Mouse (Mus musculus) kidney, postnatal 0 days (tissue): ENCODE results near the gene Hs6st2. TPM values are rescaled to one million over a fixed set of nuclear protein-coding genes. Genes with fewer than 3 reads are reported as not detected.

ENCODE experiments used
- ATAC-seq: fragments of 200-750 bp; cut with Nextera tagmentation; replicated peaks from 2 replicates; pipeline ENCODE4 v1.8.0; 2017; ENCODE audit warnings: low read depth, moderate number of reproducible peaks, moderate TSS enrichment, moderate library complexity; ENCODE audit not compliant: low FRiP score
- DNase-seq: peaks from one replicate; pipeline ENCODE4 v3.0.0-alpha.2; 2016; ENCODE audit warnings: low spot score
- H3K27ac ChIP-seq: fragments of 300-500 bp; sonication (generic); 2 replicates; pipeline ENCODE4 v1.5.1; 2014; ENCODE audit warnings: mild to moderate bottlenecking
- H3K27me3 ChIP-seq: fragments of 300-500 bp; sonication (generic); 2 replicates; pipeline ENCODE4 v1.6.1; 2014; ENCODE audit warnings: low read length, mixed read lengths; ENCODE audit not compliant: insufficient read depth
- H3K36me3 ChIP-seq: fragments of 300-500 bp; sonication (generic); 2 replicates; pipeline ENCODE4 v1.6.1; 2014; ENCODE audit warnings: low read length, mixed read lengths; ENCODE audit not compliant: insufficient read depth
- H3K4me1 ChIP-seq: fragments of 300-500 bp; sonication (generic); replicated peaks from 2 replicates; pipeline ENCODE4 v1.6.1; 2014; ENCODE audit warnings: antibody characterized with exemption, low read length, mixed read lengths; ENCODE audit not compliant: insufficient read depth
- H3K4me2 ChIP-seq: fragments of 300-500 bp; sonication (generic); 2 replicates; pipeline ENCODE4 v1.6.1; 2014; ENCODE audit warnings: mild to moderate bottlenecking, low read length, moderate library complexity, mixed read lengths
- H3K4me3 ChIP-seq: fragments of 300-500 bp; sonication (generic); replicated peaks from 2 replicates; pipeline ENCODE4 v1.5.1; 2014; ENCODE audit warnings: low read depth, low read length
- H3K9ac ChIP-seq: fragments of 300-500 bp; sonication (generic); 2 replicates; pipeline ENCODE4 v1.6.1; 2014; ENCODE audit warnings: low read depth, low read length
- H3K9me3 ChIP-seq: fragments of 300-500 bp; sonication (generic); replicated peaks from 2 replicates; pipeline ENCODE4 v1.6.1; 2016; ENCODE audit warnings: low read length, inconsistent platforms, mixed read lengths
- CTCF ChIP-seq: IDR thresholded peaks from 2 replicates; pipeline ENCODE4 v1.5.1; 2016; ENCODE audit warnings: antibody characterized with exemption, low read depth, mild to moderate bottlenecking, moderate library complexity
- WGBS: fragments of 180-500 bp; shearing (Covaris S2); extraction: QIAGEN DNeasy Blood & Tissue Kit; methylation state at CpG from one replicate; pipeline ENCODE4 v1.1.7; 2014; 5-methylcytosine and 5-hydroxymethylcytosine counted together
- polyA plus RNA-seq: library from polyadenylated mRNA; unstranded; fragments of >200 nt; fragmentation: Nextera tagmentation; extraction: Ambion mirVana; gene quantifications from 2 replicates; pipeline ENCODE4 v1.2.1, GENCODE M21; 2015

Hs6st2 gene
- polyA plus RNA-seq = 12.2 and 12.8 TPM in 2 replicates

DNA sequence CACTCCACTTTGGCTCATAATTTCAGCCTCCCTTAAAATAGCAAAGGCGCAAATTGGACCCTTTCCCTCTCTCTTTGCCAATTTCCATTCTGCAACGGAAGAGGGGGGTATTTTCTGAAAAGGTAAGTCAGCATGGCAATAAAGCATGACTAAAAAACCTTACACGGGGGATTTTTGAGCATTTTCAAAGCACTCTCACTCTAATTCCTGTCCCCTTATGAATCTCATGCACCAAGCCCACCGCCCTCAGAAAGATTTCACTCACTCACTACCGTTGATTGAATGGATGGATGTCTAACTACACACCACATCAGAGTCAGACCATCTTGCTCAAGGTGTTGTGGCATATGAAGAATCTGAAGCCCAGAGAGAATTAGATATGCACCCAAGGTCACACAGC, at the start of gene Hs6st2:
Gene Hs6st2 (minus strand): TSS at position 101 of the 400 bp plus-strand sequence.
- no peak within 1 kb of the TSS for H3K27ac ChIP-seq
- peak within 1 kb of the TSS; percentile 42; the same call in 1 of the 2 replicates for H3K9ac ChIP-seq
- H3K27me3 ChIP-seq = no peaks in the 10 kb centered on the region
- TF ChIP-seq CTCF = no peak
- no peaks in the 10 kb centered on the region for H3K4me1 ChIP-seq
- no peak for DNase-seq
- H3K4me3 ChIP-seq = peak within 1 kb of the TSS; percentile 45
- no peaks in the 10 kb centered on the region for H3K36me3 ChIP-seq
- H3K4me2 ChIP-seq = peak within 1 kb of the TSS; percentile 75
- no peaks in the 10 kb centered on the region for H3K9me3 ChIP-seq
- 22% methylated on average over 5 of the region's 5 CpGs for WGBS
- ATAC-seq = no peak

DNA sequence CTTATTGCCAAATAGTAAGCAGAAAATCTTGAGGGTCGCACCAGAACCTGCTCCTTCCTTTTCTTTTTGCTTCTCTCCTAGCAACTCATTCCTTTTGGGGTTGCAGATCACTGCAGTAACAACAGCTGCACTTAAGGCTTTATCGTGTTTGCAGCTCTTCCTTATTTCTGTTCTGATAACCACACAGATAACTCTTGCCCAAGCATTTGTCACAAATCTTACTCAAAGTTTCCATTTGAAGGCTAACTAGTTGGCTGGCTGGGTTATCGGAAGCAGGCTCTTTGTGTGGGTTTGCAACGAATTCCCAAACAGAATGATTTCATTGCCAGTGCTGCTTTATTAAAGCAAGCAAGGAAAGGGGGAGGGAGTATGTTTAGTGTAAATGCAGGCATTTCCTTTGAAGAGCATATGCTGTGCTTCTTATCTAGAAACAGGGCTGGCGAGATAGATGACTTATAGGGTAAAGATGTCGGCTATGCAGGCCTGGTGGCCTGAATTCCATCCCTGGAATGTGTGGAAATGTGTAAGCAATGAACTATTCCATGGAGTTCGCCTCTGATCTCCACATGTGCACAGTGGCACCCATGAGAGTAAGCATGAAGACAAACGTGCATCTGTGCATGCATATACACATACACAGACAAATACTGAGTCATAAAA, 32.6 kb upstream of the Hs6st2 start:
- Histone ChIP-seq H3K27me3 (no peaks in the 10 kb centered on the region), H3K27ac (no peak overlapping the region), H3K4me1 (no peaks in the 10 kb centered on the region), H3K9ac (no peak overlapping the region), H3K4me3 (no peak overlapping the region), H3K9me3 (no peaks in the 10 kb centered on the region), H3K4me2 (no peak overlapping the region), H3K36me3 (no peaks in the 10 kb centered on the region)
- TF ChIP-seq CTCF = no peak
- ATAC-seq (no peak), DNase-seq (peak; percentile 3)
- 60% methylated on average over 8 of the region's 8 CpGs for WGBS

DNA sequence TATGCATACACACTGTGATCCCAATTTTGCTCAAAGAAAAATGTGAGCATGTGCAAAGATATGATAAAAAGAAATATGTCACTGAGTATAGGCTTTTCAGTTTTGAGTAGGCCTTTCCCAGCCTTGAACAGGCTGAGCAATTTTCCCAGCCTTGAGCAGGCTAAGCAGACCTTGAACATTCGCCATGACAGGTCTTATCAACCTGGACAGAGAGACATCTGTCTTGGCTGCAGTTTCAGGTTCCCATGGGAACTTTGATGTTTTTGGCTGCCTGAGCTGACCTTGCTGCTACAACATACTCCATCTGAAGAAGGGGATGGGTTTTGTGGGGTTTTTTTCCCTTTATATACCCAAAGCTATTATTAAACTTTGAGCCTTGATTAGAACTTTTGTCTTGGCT, 31.3 kb upstream of the Hs6st2 start:
- WGBS = 55% methylated on average over 1 of the region's 1 CpGs

DNA sequence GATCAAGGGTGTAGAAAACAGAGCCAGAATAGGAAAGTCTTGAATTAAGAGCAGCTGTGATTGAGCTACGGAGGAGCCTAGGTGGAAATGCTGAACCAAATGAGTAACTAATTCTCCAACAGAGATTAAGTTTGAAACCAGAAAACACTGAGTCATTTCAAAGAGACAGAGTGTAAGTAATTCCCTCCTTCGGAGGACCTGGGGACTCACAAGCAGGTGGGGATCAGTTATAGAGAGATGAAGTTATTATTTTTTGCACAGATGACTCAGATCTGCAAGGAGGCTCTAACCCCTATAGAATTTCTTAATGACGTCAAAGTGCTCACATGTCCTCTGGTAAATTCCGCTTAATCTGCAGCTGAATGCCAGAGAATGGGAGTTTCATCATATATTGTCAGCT, 21.2 kb upstream of the Hs6st2 start:
- WGBS = 61% methylated on average over 4 of the region's 4 CpGs
- Histone ChIP-seq H3K9me3 (no peaks in the 10 kb centered on the region), H3K4me2 (no peak overlapping the region), H3K27ac (no peak overlapping the region), H3K27me3 (no peaks in the 10 kb centered on the region), H3K4me1 (no peaks in the 10 kb centered on the region), H3K36me3 (no peaks in the 10 kb centered on the region), H3K4me3 (no peak overlapping the region), H3K9ac (no peak overlapping the region)
- no peak for TF ChIP-seq CTCF
- ATAC-seq = no peak
- no peak for DNase-seq

More for the DNA sequence above, 31.3 kb upstream of the Hs6st2 start:
- H3K4me3 ChIP-seq = no peak overlapping the region
- no peaks in the 10 kb centered on the region for H3K4me1 ChIP-seq
- H3K27ac ChIP-seq = no peak overlapping the region
- no peak overlapping the region for H3K4me2 ChIP-seq
- H3K36me3 ChIP-seq = no peaks in the 10 kb centered on the region
- ATAC-seq (no peak), DNase-seq (no peak)
- H3K9me3 ChIP-seq = no peaks in the 10 kb centered on the region
- no peak overlapping the region for H3K9ac ChIP-seq
- no peaks in the 10 kb centered on the region for H3K27me3 ChIP-seq
- no peak for TF ChIP-seq CTCF

DNA sequence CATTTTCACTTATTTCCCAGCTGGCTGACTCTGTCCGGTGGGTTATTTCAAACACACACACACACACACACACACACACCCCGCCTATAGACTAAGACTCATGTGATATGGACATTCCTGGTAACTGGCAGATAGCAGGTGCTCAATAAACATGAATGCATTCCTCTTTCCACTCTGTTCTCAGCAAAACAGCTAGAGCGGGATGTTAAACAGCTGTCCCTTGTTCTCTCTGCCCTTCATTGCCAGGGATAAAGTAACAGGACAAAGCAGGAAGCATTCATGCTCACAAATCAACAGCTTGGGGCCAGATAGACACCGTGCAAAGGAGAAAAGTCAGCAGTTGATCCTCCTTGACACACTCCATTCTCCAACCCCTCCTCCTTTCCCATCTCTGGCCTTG, 17.4 kb upstream of the Hs6st2 start:
- Histone ChIP-seq H3K4me1 (no peaks in the 10 kb centered on the region), H3K4me3 (no peak overlapping the region), H3K27ac (no peak overlapping the region), H3K9ac (no peak overlapping the region), H3K27me3 (no peaks in the 10 kb centered on the region), H3K9me3 (no peaks in the 10 kb centered on the region), H3K36me3 (no peaks in the 10 kb centered on the region), H3K4me2 (no peak overlapping the region)
- TF ChIP-seq CTCF = no peak
- DNase-seq (no peak), ATAC-seq (no peak)
- WGBS = 46% methylated on average over 4 of the region's 4 CpGs

DNA sequence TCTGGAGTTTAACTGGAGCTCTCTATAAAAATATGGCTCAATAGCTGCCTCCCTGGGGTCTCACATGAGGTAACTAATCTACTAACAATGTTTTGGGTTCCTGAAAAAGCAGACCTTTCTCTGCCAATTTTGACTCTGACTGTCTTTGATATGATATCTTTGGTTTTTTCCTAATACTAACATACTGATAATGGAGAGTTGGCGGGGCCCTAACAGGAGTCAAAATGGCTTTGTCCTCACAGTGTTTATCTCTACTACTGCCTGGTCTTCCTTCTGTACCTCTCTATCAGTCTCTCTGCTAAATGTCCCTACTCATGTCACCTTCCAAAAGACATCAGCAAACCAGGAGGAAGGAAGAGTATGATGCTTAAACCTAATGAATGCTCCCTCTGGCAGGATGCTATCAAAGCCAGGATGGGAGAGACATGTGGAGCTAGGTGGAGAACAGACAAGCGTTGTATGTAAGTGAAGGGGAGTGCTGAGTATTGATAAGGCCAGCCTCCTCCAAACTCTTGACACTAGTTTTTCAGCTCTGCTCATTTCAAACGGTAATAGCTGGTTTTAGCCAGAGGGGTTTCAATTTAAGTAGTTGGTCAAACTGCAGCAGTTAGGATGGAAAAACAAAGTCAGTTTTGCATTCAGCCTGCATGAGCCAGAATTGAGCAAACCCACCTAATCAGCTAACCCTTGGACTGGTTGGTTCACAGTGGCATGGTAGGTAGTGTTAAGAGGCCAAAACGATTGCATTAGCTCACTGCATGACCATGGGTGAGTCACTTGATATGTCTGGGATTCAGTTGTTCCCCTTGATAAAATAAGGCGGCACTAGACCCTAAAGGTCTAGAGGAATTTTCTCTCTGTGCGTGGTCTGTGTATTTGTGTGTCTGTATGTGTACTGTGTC, 4.6 kb upstream of the Hs6st2 start:
- WGBS = 77% methylated on average over 6 of the region's 6 CpGs
- Histone ChIP-seq H3K9me3 (no peaks in the 10 kb centered on the region), H3K9ac (no peak overlapping the region), H3K27me3 (no peaks in the 10 kb centered on the region), H3K4me1 (no peaks in the 10 kb centered on the region), H3K4me2 (no peak overlapping the region), H3K27ac (no peak overlapping the region), H3K4me3 (no peak overlapping the region), H3K36me3 (no peaks in the 10 kb centered on the region)
- ATAC-seq (no peak), DNase-seq (no peak)
- TF ChIP-seq CTCF = no peak
